Mouse (Mus musculus) megakaryocyte, embryonic 14.5 days (primary cell): ENCODE results near the gene Fam169a.

ENCODE experiments used
- FLI1 ChIP-seq: IDR thresholded peaks from 2 replicates; pipeline ENCODE4 v1.6.1; 2012; ENCODE audit warnings: low read length, inconsistent platforms, mixed read lengths
- GATA1 ChIP-seq: IDR thresholded peaks from 3 replicates; pipeline ENCODE4 v1.6.1; 2012; ENCODE audit warnings: mixed read lengths, low read length, inconsistent platforms, borderline replicate concordance

- TF ChIP-seq GATA1, result no peak
- no peak for TF ChIP-seq FLI1
Measured at GRCm38 (mm10) chr13:97180113-97180828, 113.2 kb downstream of the Fam169a start.
